Mouse (Mus musculus): Measurements from ENCODE around the gene Scfd2. TPM values are rescaled to one million over a fixed set of nuclear protein-coding genes. Genes with fewer than 3 reads are reported as not detected.

Gene Scfd2
- polyA plus RNA-seq, 1 experiment from 2014 or later = 15.2 TPM

DNA sequence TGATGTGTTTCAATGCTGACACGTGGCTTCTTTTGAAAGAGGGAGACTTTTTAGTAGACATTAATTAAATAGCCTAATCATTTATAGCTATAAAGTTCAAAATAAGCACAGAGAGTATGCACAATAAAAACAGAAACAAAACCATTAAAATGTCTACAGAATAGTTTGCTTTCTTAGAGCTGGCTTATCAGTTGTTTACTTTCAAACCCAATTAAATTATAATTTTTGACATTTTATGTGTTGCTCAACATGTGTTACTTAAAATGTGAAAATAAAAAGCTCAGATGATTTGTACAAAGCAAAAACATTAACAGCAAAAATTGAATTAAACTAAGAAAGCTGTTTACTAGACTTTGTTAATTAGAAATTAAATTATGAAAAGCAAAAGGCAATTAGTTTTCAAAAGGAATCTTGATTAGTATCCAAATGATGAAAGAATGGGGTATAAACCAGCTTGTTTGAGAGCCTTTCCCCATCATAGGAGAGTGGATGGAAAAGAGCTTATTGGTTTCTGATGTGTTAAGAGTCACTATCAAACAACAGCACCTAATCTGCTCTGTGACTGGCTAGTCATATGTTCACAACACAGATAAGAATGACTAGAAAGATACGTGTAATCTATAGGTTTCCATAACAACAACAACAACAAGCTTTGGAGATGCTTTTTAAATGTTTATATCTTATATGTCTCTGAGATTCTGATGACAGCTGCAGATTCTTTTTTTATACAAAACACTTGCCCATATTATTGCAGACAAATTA lies 176.0 kb downstream of the Scfd2 start:
- no peak for TF ChIP-seq EP300 (optimal IDR thresholded peaks at IDR 0.05)
- TF ChIP-seq CTCF (IDR thresholded peaks at IDR 0.05; ENCODE audit: low read depth) = no peak
- Histone ChIP-seq H3K4me3 (ENCODE audit: low read depth, low read length) (no peak overlapping the region), H3K9me3 (ENCODE audit: control insufficient read depth, low read length) (no peaks in the 10 kb centered on the region), H3K27ac (replicated peaks) (no peak overlapping the region), H3K4me2 (replicated peaks; ENCODE audit: low read depth) (no peak overlapping the region), H3K36me3 (ENCODE audit: control insufficient read depth, insufficient read depth, low read length) (no peaks in the 10 kb centered on the region), H3K27me3 (ENCODE audit: control insufficient read depth, insufficient read depth, low read length) (no peaks in the 10 kb centered on the region), H3K4me1 (replicated peaks; ENCODE audit: control insufficient read depth, insufficient read depth) (no peaks in the 10 kb centered on the region), H3K9ac (ENCODE audit: low read length) (no peak overlapping the region)
- 55% methylated on average over 2 of the region's 2 CpGs for WGBS
- no peak for ATAC-seq (ENCODE audit: low FRiP score, low TSS enrichment)
- DNase-seq (ENCODE audit: low spot score) = no peak

DNA sequence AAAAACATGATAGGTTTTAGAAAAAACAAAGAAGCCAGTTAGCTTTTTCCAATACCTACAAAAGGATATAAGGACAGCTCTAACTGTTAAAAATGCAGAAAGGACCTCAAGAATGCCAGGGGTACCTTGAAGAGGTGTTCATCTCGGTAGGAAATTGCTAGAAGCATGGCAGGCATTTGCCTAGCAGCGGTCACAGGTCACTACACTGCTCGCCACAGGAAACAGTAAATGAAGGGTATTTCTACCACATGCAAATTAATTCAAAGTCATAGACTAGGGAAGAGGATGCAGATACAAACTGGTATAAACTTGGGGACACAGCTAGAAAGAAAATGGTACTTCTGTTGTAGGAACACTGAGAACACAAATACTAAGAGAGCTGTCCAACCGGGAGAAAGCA lies 180.7 kb downstream of the Scfd2 start:
- Histone ChIP-seq H3K27ac (replicated peaks) (no peak overlapping the region), H3K36me3 (ENCODE audit: control insufficient read depth, insufficient read depth, low read length) (no peaks in the 10 kb centered on the region), H3K9ac (ENCODE audit: low read length) (no peak overlapping the region), H3K4me2 (replicated peaks; ENCODE audit: low read depth) (no peak overlapping the region), H3K4me3 (ENCODE audit: low read depth, low read length) (no peak overlapping the region), H3K27me3 (ENCODE audit: control insufficient read depth, insufficient read depth, low read length) (no peaks in the 10 kb centered on the region), H3K4me1 (replicated peaks; ENCODE audit: control insufficient read depth, insufficient read depth) (no peaks in the 10 kb centered on the region), H3K9me3 (ENCODE audit: control insufficient read depth, low read length) (no peaks in the 10 kb centered on the region)
- ATAC-seq (ENCODE audit: low FRiP score, low TSS enrichment) (no peak), DNase-seq (ENCODE audit: low spot score) (no peak)
- WGBS = 76% methylated on average over 4 of the region's 4 CpGs
- TF ChIP-seq CTCF (IDR thresholded peaks at IDR 0.05; ENCODE audit: low read depth) (no peak), EP300 (optimal IDR thresholded peaks at IDR 0.05) (no peak)

DNA sequence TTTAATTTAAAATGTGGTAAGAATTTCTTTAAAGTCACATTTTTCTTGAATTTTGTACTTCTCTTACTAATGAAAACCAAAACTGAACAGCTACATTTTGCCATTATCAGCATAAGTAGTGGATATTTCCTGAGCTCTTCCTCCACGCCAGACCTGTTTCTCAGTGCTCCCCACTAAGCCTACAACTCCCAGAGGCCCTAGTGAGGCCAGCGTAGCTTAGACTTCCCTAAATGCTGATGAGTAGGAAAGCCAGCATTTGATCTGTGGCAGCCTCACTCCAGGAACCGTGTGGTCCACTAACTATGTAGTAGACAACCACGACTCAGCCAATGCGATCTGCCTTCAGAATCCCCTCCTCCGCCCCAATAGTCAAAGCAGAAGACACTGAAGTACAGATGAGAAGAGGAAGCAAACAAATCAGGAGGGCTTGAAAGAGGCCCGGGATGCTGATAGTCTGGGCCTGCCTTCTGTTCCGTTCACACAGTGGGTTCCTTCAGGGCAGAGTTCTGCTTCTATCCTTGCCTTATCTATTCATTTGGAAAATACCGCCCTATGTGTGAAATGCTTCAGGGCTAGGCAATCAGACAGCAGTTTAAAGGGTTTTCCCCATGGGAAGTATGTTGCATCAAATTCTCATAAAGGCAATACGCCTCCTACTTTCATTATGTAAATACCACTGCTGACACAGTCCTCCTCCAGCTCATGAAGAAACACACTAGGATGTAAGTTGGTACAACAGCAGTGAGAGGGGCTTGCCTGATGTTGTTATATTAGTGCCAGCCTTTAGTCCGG lies 183.3 kb downstream of the Scfd2 start:
- no peak for TF ChIP-seq EP300 (optimal IDR thresholded peaks at IDR 0.05)
- TF ChIP-seq CTCF (IDR thresholded peaks at IDR 0.05; ENCODE audit: low read depth) = no peak
- Histone ChIP-seq H3K27me3 (ENCODE audit: control insufficient read depth, insufficient read depth, low read length) (no peaks in the 10 kb centered on the region), H3K4me2 (replicated peaks; ENCODE audit: low read depth) (no peak overlapping the region), H3K4me3 (ENCODE audit: low read depth, low read length) (no peak overlapping the region), H3K36me3 (ENCODE audit: control insufficient read depth, insufficient read depth, low read length) (no peaks in the 10 kb centered on the region), H3K4me1 (replicated peaks; ENCODE audit: control insufficient read depth, insufficient read depth) (no peaks in the 10 kb centered on the region), H3K9me3 (ENCODE audit: control insufficient read depth, low read length) (no peaks in the 10 kb centered on the region), H3K9ac (ENCODE audit: low read length) (no peak overlapping the region), H3K27ac (replicated peaks) (no peak overlapping the region)
- WGBS = 75% methylated on average over 11 of the region's 11 CpGs
- no peak for ATAC-seq (ENCODE audit: low FRiP score, low TSS enrichment)
- DNase-seq (ENCODE audit: low spot score) = no peak

DNA sequence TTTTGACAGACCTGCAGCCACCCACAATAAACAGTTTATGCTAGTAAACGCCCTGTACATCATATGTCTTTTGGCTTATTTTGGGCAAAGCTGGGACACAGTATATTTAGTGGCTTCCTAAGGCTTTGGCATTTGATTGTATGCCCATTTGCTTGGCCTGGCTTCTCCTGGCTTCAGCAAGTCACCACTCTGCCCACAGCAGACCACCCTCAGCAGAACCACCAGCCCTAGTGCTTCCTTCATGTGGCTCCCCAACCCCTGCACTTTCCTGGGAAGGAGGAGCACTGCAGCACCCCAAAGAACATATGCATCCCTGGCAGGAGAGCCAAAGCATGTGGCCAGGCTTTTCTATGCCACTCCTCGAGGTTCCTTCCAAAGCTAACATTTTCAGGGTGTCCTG lies 188.5 kb downstream of the Scfd2 start:
- H3K27me3 ChIP-seq (ENCODE audit: control insufficient read depth, insufficient read depth, low read length) = no peaks in the 10 kb centered on the region
- H3K36me3 ChIP-seq (ENCODE audit: control insufficient read depth, insufficient read depth, low read length) = no peaks in the 10 kb centered on the region
- DNase-seq (ENCODE audit: low spot score) = no peak
- no peak overlapping the region for H3K27ac ChIP-seq (replicated peaks)
- TF ChIP-seq EP300 (optimal IDR thresholded peaks at IDR 0.05) = no peak
- TF ChIP-seq CTCF (IDR thresholded peaks at IDR 0.05; ENCODE audit: low read depth) = no peak
- no peaks in the 10 kb centered on the region for H3K4me1 ChIP-seq (replicated peaks; ENCODE audit: control insufficient read depth, insufficient read depth)
- H3K9ac ChIP-seq (ENCODE audit: low read length) = no peak overlapping the region
- ATAC-seq (ENCODE audit: low FRiP score, low TSS enrichment) = no peak
- no peaks in the 10 kb centered on the region for H3K9me3 ChIP-seq (ENCODE audit: control insufficient read depth, low read length)
- no peak overlapping the region for H3K4me3 ChIP-seq (ENCODE audit: low read depth, low read length)
- WGBS = 60% methylated on average over 2 of the region's 2 CpGs
- H3K4me2 ChIP-seq (replicated peaks; ENCODE audit: low read depth) = no peak overlapping the region

DNA sequence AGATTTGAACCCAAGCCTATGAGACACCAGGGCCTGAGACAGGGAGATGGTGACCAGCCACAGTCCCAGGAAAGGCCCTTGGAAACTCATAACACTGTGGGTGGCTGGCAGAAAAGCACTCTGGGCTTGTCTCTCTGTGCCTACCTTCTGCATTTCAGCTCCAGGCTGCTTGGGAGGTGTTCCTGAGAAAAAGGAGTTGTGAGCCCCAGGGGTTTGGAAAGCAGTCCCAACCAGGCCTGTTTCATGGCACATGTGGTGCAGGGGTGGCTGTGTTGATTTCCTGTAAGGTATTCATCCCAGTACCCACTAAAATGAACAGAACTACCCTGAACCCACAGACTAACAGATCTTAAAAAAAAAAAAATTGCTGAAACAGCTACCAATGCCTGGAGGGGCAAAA lies 189.0 kb downstream of the Scfd2 start:
- ATAC-seq (ENCODE audit: low FRiP score, low TSS enrichment) = no peak
- Histone ChIP-seq H3K4me1 (replicated peaks; ENCODE audit: control insufficient read depth, insufficient read depth) (no peaks in the 10 kb centered on the region), H3K9ac (ENCODE audit: low read length) (no peak overlapping the region), H3K27ac (replicated peaks) (no peak overlapping the region), H3K36me3 (ENCODE audit: control insufficient read depth, insufficient read depth, low read length) (no peaks in the 10 kb centered on the region), H3K9me3 (ENCODE audit: control insufficient read depth, low read length) (no peaks in the 10 kb centered on the region), H3K4me3 (ENCODE audit: low read depth, low read length) (no peak overlapping the region), H3K27me3 (ENCODE audit: control insufficient read depth, insufficient read depth, low read length) (no peaks in the 10 kb centered on the region), H3K4me2 (replicated peaks; ENCODE audit: low read depth) (no peak overlapping the region)
- TF ChIP-seq EP300 (optimal IDR thresholded peaks at IDR 0.05) (no peak), CTCF (IDR thresholded peaks at IDR 0.05; ENCODE audit: low read depth) (no peak)
- no peak for DNase-seq (ENCODE audit: low spot score)

DNA sequence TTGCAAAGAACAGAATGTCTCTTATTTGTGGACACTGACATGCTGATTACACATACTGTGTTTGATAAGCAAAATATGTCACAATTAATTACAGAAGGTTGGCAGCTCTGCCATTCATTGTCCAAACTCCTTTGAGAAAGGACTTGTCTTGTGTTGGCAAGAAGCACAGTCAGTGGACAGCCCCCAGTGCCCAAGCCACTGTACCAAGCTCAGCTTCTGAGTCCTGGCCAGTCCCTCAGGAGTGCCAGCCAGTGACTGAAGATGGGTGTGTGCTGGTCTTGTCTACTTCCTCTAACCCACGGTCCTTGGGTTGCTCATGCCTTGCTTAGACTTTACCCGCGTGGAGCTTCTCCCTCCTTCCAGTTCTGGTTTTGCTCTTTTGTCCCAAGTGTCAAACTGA lies 194.1 kb downstream of the Scfd2 start:
- H3K9me3 ChIP-seq (ENCODE audit: control insufficient read depth, low read length) = no peaks in the 10 kb centered on the region
- H3K4me3 ChIP-seq (ENCODE audit: low read depth, low read length) = no peak overlapping the region
- 85% methylated on average over 3 of the region's 3 CpGs for WGBS
- H3K4me2 ChIP-seq (replicated peaks; ENCODE audit: low read depth) = no peak overlapping the region
- H3K27me3 ChIP-seq (ENCODE audit: control insufficient read depth, insufficient read depth, low read length) = no peaks in the 10 kb centered on the region
- no peaks in the 10 kb centered on the region for H3K4me1 ChIP-seq (replicated peaks; ENCODE audit: control insufficient read depth, insufficient read depth)
- ATAC-seq (ENCODE audit: low FRiP score, low TSS enrichment) (no peak), DNase-seq (ENCODE audit: low spot score) (no peak)
- no peaks in the 10 kb centered on the region for H3K36me3 ChIP-seq (ENCODE audit: control insufficient read depth, insufficient read depth, low read length)
- no peak overlapping the region for H3K9ac ChIP-seq (ENCODE audit: low read length)
- no peak for TF ChIP-seq EP300 (optimal IDR thresholded peaks at IDR 0.05)
- TF ChIP-seq CTCF (IDR thresholded peaks at IDR 0.05; ENCODE audit: low read depth) = no peak
- no peak overlapping the region for H3K27ac ChIP-seq (replicated peaks)

All from stomach, postnatal 0 days (tissue).